Mouse (Mus musculus): ENCODE data around the gene Pheta2. TPM values are rescaled to one million over a fixed set of nuclear protein-coding genes. Genes with fewer than 3 reads are reported as not detected.
"Not testable (repeated sequence)": the region's sequence is repeated elsewhere in the genome, so short reads cannot be mapped to it uniquely, and the experiment has no call there.

The Pheta2 gene
- total and polyA plus RNA-seq, 3 experiments: 18.8 to 67.8 (median 42.2) TPM

GRCm38 (mm10) chr15:82378261-82379180 lies 39.8 kb downstream of the Pheta2 start:
- no peak for TF ChIP-seq POLR2AphosphoS5 (IDR thresholded peaks at IDR 0.05; ENCODE audit: insufficient replicate concordance, low read depth, low read length)
- no peak for TF ChIP-seq GATA2 (IDR thresholded peaks at IDR 0.05; ENCODE audit: borderline replicate concordance, low read depth, low read length)
- TF ChIP-seq GATA1 (IDR thresholded peaks at IDR 0.05; ENCODE audit: borderline replicate concordance, low read length): no peak
- no peak for TF ChIP-seq CTCF (IDR thresholded peaks at IDR 0.05; ENCODE audit: low read depth, low read length)
- no peak for TF ChIP-seq TAL1 (conservative IDR thresholded peaks at IDR 0.05; ENCODE audit: low read depth, low read length)
- Histone ChIP-seq H3K9me3 (replicated peaks) (no peaks in the 10 kb centered on the region), H3K27me3 (ENCODE audit: insufficient read depth, low read length) (peaks cover 61% of the 10 kb centered on the region), H3K36me3 (replicated peaks) (no peaks in the 10 kb centered on the region), H3K4me1 (ENCODE audit: insufficient read depth, low read depth, low read length) (peaks cover 9% of the 10 kb centered on the region), H3K4me3 (ENCODE audit: low read depth, low read length) (no peak overlapping the region)
- ATAC-seq (ENCODE audit: extremely low read depth, insufficient number of reproducible peaks, low FRiP score, poor library complexity, severe bottlenecking): no peak
- no peak for DNase-seq (ENCODE audit: low spot score)

GRCm38 (mm10) chr15:82379511-82379870 lies 40.7 kb downstream of the Pheta2 start:
- Histone ChIP-seq H3K4me1 (ENCODE audit: insufficient read depth, low read depth, low read length) (peaks cover 9% of the 10 kb centered on the region), H3K4me3 (ENCODE audit: low read depth, low read length) (no peak overlapping the region; the same call in 1 of the 2 replicates), H3K27me3 (ENCODE audit: insufficient read depth, low read length) (peaks cover 52% of the 10 kb centered on the region), H3K9me3 (replicated peaks) (no peaks in the 10 kb centered on the region), H3K36me3 (replicated peaks) (no peaks in the 10 kb centered on the region)
- TF ChIP-seq GATA2 (IDR thresholded peaks at IDR 0.05; ENCODE audit: borderline replicate concordance, low read depth, low read length) (no peak), GATA1 (IDR thresholded peaks at IDR 0.05; ENCODE audit: borderline replicate concordance, low read length) (no peak), TAL1 (conservative IDR thresholded peaks at IDR 0.05; ENCODE audit: low read depth, low read length) (no peak), POLR2AphosphoS5 (IDR thresholded peaks at IDR 0.05; ENCODE audit: insufficient replicate concordance, low read depth, low read length) (no peak), CTCF (IDR thresholded peaks at IDR 0.05; ENCODE audit: low read depth, low read length) (no peak)
- DNase-seq (ENCODE audit: low spot score): no peak
- no peak for ATAC-seq (ENCODE audit: extremely low read depth, insufficient number of reproducible peaks, low FRiP score, poor library complexity, severe bottlenecking)

GRCm38 (mm10) chr15:82379871-82380713 lies 41.4 kb downstream of the Pheta2 start, which contains the start of gene Cyp2d22:
Gene Cyp2d22, minus strand, starts transcription at chr15:82380260.
- peaks cover 9% of the 10 kb centered on the region for H3K4me1 ChIP-seq (ENCODE audit: insufficient read depth, low read depth, low read length)
- H3K36me3 ChIP-seq (replicated peaks): no peaks in the 10 kb centered on the region
- peak within 1 kb of the TSS; percentile 49; the same call in 1 of the 2 replicates for H3K4me3 ChIP-seq (ENCODE audit: low read depth, low read length)
- no peaks in the 10 kb centered on the region for H3K9me3 ChIP-seq (replicated peaks)
- H3K27me3 ChIP-seq (ENCODE audit: insufficient read depth, low read length): peaks cover 51% of the 10 kb centered on the region
- DNase-seq (ENCODE audit: low spot score) (peak; percentile 12), ATAC-seq (ENCODE audit: extremely low read depth, insufficient number of reproducible peaks, low FRiP score, poor library complexity, severe bottlenecking) (no peak)
- TF ChIP-seq POLR2AphosphoS5 (IDR thresholded peaks at IDR 0.05; ENCODE audit: insufficient replicate concordance, low read depth, low read length): no peak
- no peak for TF ChIP-seq GATA1 (IDR thresholded peaks at IDR 0.05; ENCODE audit: borderline replicate concordance, low read length)
- no peak for TF ChIP-seq TAL1 (conservative IDR thresholded peaks at IDR 0.05; ENCODE audit: low read depth, low read length)
- no peak for TF ChIP-seq GATA2 (IDR thresholded peaks at IDR 0.05; ENCODE audit: borderline replicate concordance, low read depth, low read length)
- no peak for TF ChIP-seq CTCF (IDR thresholded peaks at IDR 0.05; ENCODE audit: low read depth, low read length)

GRCm38 (mm10) chr15:82380714-82381062 lies 41.9 kb downstream of the Pheta2 start:
- H3K27me3 ChIP-seq (ENCODE audit: insufficient read depth, low read length): peaks cover 47% of the 10 kb centered on the region
- ATAC-seq (ENCODE audit: extremely low read depth, insufficient number of reproducible peaks, low FRiP score, poor library complexity, severe bottlenecking): no peak

GRCm38 (mm10) chr15:82382441-82382840 lies 43.7 kb downstream of the Pheta2 start:
- DNase-seq (ENCODE audit: low spot score) (no peak), ATAC-seq (ENCODE audit: extremely low read depth, insufficient number of reproducible peaks, low FRiP score, poor library complexity, severe bottlenecking) (no peak)
- no peaks in the 10 kb centered on the region for H3K36me3 ChIP-seq (replicated peaks)
- peaks cover 9% of the 10 kb centered on the region for H3K4me1 ChIP-seq (ENCODE audit: insufficient read depth, low read depth, low read length)
- no peak overlapping the region for H3K4me3 ChIP-seq (ENCODE audit: low read depth, low read length)
- H3K27me3 ChIP-seq (ENCODE audit: insufficient read depth, low read length): peaks cover 40% of the 10 kb centered on the region
- H3K9me3 ChIP-seq (replicated peaks): no peaks in the 10 kb centered on the region
- TF ChIP-seq CTCF (IDR thresholded peaks at IDR 0.05; ENCODE audit: low read depth, low read length) (no peak), TAL1 (conservative IDR thresholded peaks at IDR 0.05; ENCODE audit: low read depth, low read length) (no peak), GATA1 (IDR thresholded peaks at IDR 0.05; ENCODE audit: borderline replicate concordance, low read length) (no peak), GATA2 (IDR thresholded peaks at IDR 0.05; ENCODE audit: borderline replicate concordance, low read depth, low read length) (no peak)

More at GRCm38 (mm10) chr15:82380714-82381062, 41.9 kb downstream of the Pheta2 start:
- H3K36me3 ChIP-seq (replicated peaks): no peaks in the 10 kb centered on the region
- TF ChIP-seq GATA2 (IDR thresholded peaks at IDR 0.05; ENCODE audit: borderline replicate concordance, low read depth, low read length): no peak
- TF ChIP-seq POLR2AphosphoS5 (IDR thresholded peaks at IDR 0.05; ENCODE audit: insufficient replicate concordance, low read depth, low read length): no peak
- no peak for TF ChIP-seq GATA1 (IDR thresholded peaks at IDR 0.05; ENCODE audit: borderline replicate concordance, low read length)
- TF ChIP-seq CTCF (IDR thresholded peaks at IDR 0.05; ENCODE audit: low read depth, low read length): no peak
- no peak for TF ChIP-seq TAL1 (conservative IDR thresholded peaks at IDR 0.05; ENCODE audit: low read depth, low read length)
- H3K9me3 ChIP-seq (replicated peaks): no peaks in the 10 kb centered on the region
- no peak overlapping the region for H3K4me3 ChIP-seq (ENCODE audit: low read depth, low read length)
- peaks cover 9% of the 10 kb centered on the region for H3K4me1 ChIP-seq (ENCODE audit: insufficient read depth, low read depth, low read length)
- DNase-seq (ENCODE audit: low spot score): no peak

- no peak for ATAC-seq (ENCODE audit: extremely low read depth, insufficient number of reproducible peaks, low FRiP score, poor library complexity, severe bottlenecking)
- Histone ChIP-seq H3K27me3 (ENCODE audit: insufficient read depth, low read length) (peaks cover 24% of the 10 kb centered on the region), H3K4me1 (ENCODE audit: insufficient read depth, low read depth, low read length) (no peaks in the 10 kb centered on the region), H3K4me3 (ENCODE audit: low read depth, low read length) (no peak overlapping the region), H3K36me3 (replicated peaks) (no peaks in the 10 kb centered on the region), H3K9me3 (replicated peaks) (no peaks in the 10 kb centered on the region)
- no peak for TF ChIP-seq GATA2 (IDR thresholded peaks at IDR 0.05; ENCODE audit: borderline replicate concordance, low read depth, low read length)
- TF ChIP-seq CTCF (IDR thresholded peaks at IDR 0.05; ENCODE audit: low read depth, low read length): no peak
- TF ChIP-seq POLR2AphosphoS5 (IDR thresholded peaks at IDR 0.05; ENCODE audit: insufficient replicate concordance, low read depth, low read length): no peak
- TF ChIP-seq GATA1 (IDR thresholded peaks at IDR 0.05; ENCODE audit: borderline replicate concordance, low read length): no peak
- TF ChIP-seq TAL1 (conservative IDR thresholded peaks at IDR 0.05; ENCODE audit: low read depth, low read length): no peak
- no peak for DNase-seq (ENCODE audit: low spot score)
Measured at GRCm38 (mm10) chr15:82385729-82386128, 47.0 kb downstream of the Pheta2 start.

GRCm38 (mm10) chr15:82389916-82390315 lies 51.2 kb downstream of the Pheta2 start:
- DNase-seq (ENCODE audit: low spot score); H3K4me1 ChIP-seq (ENCODE audit: insufficient read depth, low read depth, low read length); H3K9me3 ChIP-seq (replicated peaks); H3K4me3 ChIP-seq (ENCODE audit: low read depth, low read length); H3K36me3 ChIP-seq (replicated peaks); ATAC-seq (ENCODE audit: extremely low read depth, insufficient number of reproducible peaks, low FRiP score, poor library complexity, severe bottlenecking): not testable (repeated sequence)
- peaks cover 21% of the 10 kb centered on the region for H3K27me3 ChIP-seq (ENCODE audit: insufficient read depth, low read length)

- not testable (repeated sequence) for H3K4me3 ChIP-seq (ENCODE audit: low read depth, low read length); DNase-seq (ENCODE audit: low spot score); H3K4me1 ChIP-seq (ENCODE audit: insufficient read depth, low read depth, low read length); H3K36me3 ChIP-seq (replicated peaks); ATAC-seq (ENCODE audit: extremely low read depth, insufficient number of reproducible peaks, low FRiP score, poor library complexity, severe bottlenecking); H3K27me3 ChIP-seq (ENCODE audit: insufficient read depth, low read length); H3K9me3 ChIP-seq (replicated peaks)
Measured at GRCm38 (mm10) chr15:82393922-82394321, 55.2 kb downstream of the Pheta2 start, which contains the start of gene Cyp2d11. Gene Cyp2d11, minus strand, starts transcription at chr15:82394022.

All from G1E (cell line).